Mouse (Mus musculus): Measurements from ENCODE around the gene Gp9.

Gene Gp9

DNA sequence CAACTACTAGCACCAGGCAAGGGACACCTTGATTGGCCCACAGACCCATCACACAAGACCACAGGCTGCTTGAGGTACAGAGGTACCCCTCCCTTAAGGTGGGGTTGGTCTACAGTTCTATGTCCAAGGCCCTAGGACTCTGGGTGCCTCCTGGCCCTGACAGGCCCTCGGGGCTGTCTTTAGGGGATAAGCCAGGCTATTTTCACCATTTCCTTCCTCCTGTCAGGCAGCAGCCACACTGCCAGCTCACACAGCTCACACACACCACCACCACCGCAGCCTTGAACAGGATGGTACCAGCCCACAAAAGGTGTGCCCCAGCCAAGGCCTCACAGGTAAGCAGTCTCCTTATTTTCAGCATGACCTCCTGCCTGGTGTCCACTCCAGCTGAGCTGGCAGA is at the start of gene Gp9:
TSS of gene Gp9 (plus strand) at position 231 of the 400 bp plus-strand sequence.
- WGBS: 72% methylated on average over 2 of the region's 2 CpGs

DNA sequence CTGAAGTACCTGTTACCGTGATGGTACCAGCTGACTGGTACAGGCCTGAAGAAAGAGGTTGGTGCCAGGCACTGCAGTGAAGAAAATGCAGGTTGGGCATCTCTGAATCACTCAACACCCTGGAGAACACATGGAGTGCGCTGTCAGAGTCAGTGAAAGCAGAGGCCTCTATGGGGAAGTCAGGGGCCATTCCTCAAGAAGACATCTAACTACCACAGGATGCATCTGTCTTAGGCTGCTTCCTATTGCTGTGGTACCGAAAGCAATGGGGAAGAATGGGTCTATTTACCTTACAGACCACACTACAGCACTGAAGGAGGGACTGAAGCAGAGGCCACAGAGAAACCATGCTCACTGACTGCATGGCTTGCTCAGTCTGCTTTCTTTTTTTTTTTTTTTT is 49.8 kb upstream of the Gp9 start:
- 75% methylated on average over 3 of the region's 3 CpGs for WGBS

DNA sequence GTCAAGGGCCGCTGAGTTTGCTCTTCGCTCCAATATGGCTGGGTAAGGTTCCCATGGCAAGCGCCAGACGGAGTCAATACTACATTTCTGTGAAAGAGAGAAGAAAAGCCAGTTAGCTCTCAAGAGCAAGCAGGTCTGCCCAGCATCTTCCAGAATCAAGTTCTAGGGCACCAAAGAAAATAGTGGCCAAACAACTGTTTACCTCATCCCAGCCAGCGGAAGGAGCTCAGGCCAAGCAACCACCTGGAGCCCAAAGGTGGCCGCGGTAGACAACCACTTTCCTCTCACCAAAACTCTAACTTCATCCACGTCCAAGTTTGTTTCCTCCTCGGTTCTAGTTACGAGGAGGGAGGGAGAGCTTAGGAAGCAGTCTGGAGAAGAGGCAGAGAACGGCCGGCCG is 47.7 kb upstream of the Gp9 start:
- 30% methylated on average over 13 of the region's 13 CpGs for WGBS

DNA sequence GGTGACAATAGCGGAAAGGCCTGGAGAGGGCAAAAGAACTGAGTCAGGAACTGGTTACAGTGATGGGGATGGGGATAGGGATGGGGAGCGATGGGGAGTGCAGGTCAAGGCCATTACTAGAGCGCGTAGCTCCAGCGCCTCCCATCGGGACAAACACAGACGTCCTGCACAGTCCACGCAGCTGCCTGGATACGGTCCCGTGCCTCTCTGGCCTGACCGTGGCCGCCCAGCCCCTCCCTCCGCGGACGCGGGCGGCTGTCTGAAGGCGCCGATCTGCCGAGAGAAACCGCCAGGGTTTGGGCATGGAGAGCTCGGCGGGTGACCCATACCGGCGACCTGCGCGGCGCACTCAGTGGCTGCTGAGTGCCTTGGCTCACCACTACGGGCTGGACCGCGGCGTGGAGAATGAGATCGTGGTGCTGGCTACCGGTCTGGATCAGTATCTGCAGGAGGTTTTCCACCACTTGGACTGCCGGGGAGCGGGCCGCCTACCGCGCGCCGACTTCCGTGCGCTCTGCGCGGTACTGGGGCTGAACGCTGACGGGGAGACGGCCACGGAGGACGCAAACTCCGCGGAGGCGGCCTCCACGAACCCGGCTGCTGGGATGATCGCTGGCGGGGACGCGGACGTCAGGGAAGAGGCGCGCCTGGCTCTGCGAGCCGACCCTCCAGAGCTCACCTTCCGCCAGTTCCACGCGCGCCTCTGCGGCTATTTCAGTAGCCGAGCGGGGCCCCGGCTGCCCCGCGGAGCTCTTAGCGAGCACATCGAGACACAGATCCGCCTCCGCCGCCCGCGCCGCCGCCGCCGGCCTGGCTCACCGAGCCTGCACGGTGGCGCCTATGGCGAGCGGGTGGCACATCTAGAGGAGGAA is 47.0 kb upstream of the Gp9 start, which contains the start of gene Efcc1:
TSS of gene Efcc1 (plus strand) at position 279 of the 872 bp plus-strand sequence.
- under 1% methylated on average over 89 of the region's 90 CpGs for WGBS

DNA sequence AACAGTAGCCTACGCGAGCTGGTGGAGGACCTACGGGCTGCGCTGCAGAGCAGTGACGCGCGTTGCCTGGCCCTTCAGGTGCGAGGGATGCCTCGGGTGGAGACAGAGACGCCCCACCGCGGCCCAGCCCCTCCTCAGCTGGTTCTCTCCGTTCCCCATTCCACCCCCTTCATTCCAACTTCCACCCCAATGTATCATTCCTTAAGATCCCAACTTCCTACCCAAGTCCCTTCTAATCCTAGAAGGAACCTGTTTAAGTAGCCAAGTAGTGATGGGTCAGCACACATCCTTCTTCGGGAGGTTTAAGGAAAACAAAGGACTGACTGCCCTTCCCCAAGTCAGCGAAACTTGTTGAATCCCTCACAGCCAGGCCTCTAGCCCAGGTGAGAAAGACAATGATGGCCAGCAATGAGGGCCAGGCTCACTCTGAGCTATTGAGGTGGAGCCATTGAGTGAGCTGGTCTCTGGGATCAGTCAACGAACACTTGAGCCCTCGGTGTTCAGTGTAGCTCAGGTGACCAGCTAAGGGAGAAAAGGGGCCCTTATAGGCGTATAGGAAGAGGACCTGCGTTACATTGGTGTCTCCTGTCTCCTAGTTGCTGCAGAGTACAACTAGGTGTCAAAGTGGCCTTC is 46.3 kb upstream of the Gp9 start:
- 7% methylated on average over 19 of the region's 19 CpGs for WGBS

DNA sequence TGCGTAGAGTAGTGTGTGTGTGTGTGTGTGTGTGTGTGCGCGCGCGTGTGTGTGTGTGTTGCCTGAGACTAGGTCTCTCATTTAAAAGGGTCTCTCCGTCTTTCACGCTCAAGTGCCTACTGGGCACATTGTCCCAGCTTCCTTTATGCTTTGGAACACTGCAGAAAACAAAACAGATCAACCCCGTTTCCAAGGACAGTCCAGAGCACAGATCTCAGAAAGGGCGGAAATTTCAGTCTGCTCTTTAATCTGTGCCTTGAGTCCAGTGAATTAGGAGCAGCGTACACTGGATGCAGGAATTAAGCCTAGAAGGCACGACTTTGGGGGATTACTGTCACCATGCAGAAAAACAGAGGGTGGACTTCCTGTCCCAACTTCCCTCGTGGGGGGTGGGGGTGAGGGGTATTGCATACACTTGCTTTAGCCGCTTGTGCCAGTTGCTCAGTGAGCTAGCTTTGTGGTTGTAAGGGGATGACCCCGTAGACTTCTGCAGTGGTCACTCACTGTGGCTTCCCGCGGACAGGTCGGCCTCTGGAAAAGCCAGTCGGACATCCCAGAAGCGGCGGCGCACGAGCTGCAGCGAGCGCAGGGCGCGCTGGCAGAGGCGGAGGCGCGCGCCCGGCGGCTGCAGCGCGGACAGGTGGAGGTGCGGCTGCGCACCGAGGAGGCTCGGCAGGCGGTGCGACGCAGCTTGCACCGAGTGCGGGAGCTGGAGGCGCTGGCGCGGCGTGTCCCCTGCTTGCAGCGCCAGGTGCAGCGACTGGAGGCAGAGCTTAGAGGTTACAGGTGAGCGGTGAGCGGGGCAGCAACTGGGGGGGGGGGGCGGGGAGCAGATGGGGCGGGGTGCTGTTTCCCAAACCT is 45.5 kb upstream of the Gp9 start:
- WGBS: 6% methylated on average over 51 of the region's 53 CpGs

GRCm38 (mm10) chr6:87733131-87733930 is 44.5 kb upstream of the Gp9 start:
- 36% methylated on average over 14 of the region's 14 CpGs for WGBS

- WGBS: 75% methylated on average over 5 of the region's 5 CpGs
Measured at GRCm38 (mm10) chr6:87734136-87734535, 43.7 kb upstream of the Gp9 start.

- WGBS: 90% methylated on average over 4 of the region's 4 CpGs
Measured at GRCm38 (mm10) chr6:87736923-87737322, 40.9 kb upstream of the Gp9 start.

GRCm38 (mm10) chr6:87737921-87738626 is 39.8 kb upstream of the Gp9 start:
- 87% methylated on average over 4 of the region's 4 CpGs for WGBS

- 79% methylated on average over 6 of the region's 6 CpGs for WGBS
Measured at GRCm38 (mm10) chr6:87739898-87740297, 38.0 kb upstream of the Gp9 start.

DNA sequence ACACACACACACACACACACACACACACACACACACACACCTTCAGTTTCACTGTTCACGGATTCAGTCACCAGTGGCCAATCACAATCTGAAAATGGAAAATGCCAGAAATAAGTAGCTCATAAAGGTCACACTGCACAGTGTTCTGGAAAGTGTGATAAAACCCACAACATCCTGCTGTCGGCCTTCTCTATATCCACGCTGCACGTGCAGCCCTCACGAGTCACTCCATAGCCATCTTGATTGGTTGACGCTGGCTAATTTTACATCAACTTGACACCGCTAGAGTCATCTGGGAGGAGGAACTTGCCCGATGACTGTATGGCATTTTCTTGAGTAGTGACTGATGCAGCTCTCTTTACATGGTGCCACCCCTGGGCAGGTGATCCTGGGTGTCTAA is 35.9 kb upstream of the Gp9 start:
- 74% methylated on average over 8 of the region's 8 CpGs for WGBS

- WGBS: 84% methylated on average over 5 of the region's 5 CpGs
Measured at GRCm38 (mm10) chr6:87742804-87743203, 35.1 kb upstream of the Gp9 start.

GRCm38 (mm10) chr6:87743281-87743680 is 34.6 kb upstream of the Gp9 start:
- WGBS: 69% methylated on average over 5 of the region's 5 CpGs

DNA sequence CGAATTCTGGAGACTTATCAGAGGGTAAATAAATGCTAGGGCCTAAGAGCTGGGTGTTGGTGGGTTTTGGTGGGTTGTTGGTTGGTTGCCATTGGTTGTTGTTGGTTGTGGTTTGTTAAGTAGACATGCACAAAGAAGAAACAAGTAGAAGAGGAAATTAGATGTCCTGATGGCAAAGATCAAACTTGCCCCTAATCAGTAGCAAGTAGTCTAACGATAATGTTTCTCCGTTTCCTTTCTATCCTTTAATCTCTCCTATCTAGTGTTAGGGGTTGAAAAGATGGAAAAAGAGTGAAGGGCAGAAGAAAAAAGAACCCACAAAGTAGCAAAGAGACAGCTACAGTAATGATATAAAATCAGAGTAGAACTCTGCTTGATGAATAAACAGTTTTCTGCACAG is 33.2 kb upstream of the Gp9 start:
- WGBS: 93% methylated on average over 3 of the region's 3 CpGs

GRCm38 (mm10) chr6:87745301-87745700 is 32.6 kb upstream of the Gp9 start:
- 44% methylated on average over 1 of the region's 1 CpGs for WGBS

DNA sequence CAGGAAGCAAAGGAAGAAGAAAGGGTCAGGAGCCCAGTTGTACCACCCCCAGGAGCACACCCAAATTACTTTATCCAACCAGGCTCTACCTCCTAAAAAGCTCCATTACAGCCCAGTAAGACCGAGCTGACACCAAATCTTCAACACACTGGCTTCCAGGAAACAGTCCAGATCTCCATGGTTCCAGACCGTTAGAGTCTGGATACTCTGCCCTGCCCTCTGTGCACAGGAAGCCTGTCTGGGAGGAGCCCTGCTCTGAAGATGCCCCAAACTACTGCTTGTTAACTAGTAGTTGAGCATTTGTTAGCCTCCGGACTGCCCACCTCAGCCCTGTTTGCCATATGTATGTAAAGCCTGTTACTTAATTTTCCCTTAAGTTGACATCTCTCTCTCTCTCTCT is 31.8 kb upstream of the Gp9 start:
- 60% methylated on average over 3 of the region's 3 CpGs for WGBS

GRCm38 (mm10) chr6:87746849-87747248 is 31.0 kb upstream of the Gp9 start:
- 81% methylated on average over 2 of the region's 2 CpGs for WGBS

- 91% methylated on average over 2 of the region's 2 CpGs for WGBS
Measured at GRCm38 (mm10) chr6:87748078-87748477, 29.8 kb upstream of the Gp9 start.

GRCm38 (mm10) chr6:87748531-87748930 is 29.3 kb upstream of the Gp9 start:
- 90% methylated on average over 6 of the region's 6 CpGs for WGBS

Measured in cerebral cortex, adult 2 months (tissue).